Mouse (Mus musculus): ENCODE data around the gene Sh2d6.
A peak's percentile ranks its signal among the peaks of the same experiment; 100 is the strongest.
"Not testable (repeated sequence)": the region's sequence is repeated elsewhere in the genome, so short reads cannot be mapped to it uniquely, and the experiment has no call there.

Sh2d6 gene

GRCm38 (mm10) chr6:72492892-72493291, 28.6 kb downstream of the Sh2d6 start:
- DNase-seq: no peak

- no peak for DNase-seq
Measured at GRCm38 (mm10) chr6:72491151-72491550, 30.4 kb downstream of the Sh2d6 start.

DNA sequence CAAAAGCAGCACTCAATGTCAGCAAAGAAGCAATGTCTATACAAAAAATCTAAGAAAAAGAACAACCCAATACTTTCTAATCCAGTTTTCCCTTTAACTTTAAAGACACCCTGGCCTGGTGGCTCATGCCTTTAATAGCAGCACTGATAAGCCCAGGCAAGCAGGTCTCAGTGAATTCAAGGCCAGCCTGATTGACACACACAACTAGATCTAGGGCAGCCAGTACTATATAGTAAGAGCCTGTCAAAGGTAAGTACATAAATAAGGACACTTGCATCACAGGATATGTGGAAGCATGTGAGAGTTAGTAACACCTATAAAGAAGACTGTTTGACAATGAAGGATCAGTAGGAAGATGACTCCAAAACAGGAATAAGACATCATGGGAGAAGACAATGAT, 32.0 kb downstream of the Sh2d6 start:
- DNase-seq: no peak

DNA sequence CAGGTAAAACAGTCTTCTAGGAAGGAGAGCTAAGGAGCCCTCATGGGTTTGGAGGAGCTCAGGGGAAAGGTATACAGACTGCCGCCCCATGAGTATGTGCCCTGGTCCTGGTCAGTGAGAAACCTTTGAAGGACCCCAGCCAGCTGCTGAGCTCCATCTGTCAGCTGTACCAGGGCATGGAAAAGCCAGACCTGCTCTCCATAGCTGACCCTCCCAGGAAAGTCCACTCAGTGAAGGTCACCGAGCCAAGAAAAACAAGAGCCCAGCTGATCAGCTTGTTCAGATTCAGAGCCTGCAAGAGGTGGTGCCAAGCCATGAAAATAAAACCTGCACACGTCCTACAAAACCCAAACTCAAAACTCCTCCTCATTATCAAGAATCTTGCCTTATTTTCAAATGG, 32.7 kb downstream of the Sh2d6 start:
- DNase-seq: no peak

DNA sequence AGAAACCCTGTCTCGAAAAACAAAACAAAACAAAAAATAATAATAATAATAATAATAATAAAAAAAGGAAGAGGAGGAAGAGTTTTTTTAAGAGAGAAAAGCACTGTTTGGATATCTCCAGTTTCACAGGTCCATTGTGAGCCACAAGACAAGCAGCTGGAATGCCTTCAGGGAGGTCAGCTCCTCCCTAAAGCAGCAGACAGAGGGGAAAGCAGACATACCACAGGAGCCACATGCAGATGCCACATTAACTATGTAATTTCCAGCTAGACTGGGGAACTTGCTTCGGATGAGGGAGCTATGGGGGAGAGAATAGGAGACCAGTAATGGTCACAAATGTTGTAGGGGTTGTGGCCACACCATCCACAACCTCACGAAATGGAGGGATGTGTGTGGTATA, 34.2 kb downstream of the Sh2d6 start:
- DNase-seq: no peak

DNA sequence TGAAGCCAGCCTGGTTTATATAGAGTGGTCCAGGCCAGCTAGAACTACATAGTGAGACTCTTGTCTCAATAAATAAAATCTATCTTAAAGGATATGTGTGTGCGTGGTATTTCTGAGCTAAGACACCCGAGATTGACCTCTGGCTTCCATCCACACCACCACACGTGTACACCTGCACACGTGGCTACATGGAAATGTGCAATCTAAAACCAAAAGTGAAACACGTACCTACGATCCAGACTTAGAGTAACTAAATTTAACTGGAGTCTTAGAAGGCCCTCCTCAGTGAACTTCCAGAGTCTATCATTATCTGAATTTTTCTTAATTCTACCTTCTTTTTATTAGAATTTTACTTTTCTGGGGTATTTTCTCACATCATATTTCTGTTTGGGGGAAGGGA, 35.2 kb downstream of the Sh2d6 start:
- DNase-seq: no peak

DNA sequence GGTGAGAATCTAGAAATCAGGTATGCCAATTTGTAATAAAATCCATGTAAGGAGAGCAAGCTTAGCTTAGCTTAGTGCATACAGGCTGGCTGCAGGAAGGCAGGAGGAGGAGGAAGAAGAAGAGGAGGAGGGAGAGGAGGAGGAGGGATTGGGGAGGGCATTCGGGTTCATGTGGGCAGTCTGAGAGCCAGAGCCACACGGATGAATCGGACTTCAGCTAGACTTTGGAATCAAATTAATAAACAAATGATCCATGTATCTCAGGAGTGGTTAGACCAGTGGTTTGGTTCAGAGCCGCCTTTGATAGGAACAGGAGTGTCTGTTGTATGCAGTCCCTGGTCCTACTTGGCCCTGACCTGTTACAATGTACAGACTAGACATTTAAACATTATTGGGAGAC, 36.6 kb downstream of the Sh2d6 start:
- no peak for DNase-seq

GRCm38 (mm10) chr6:72482156-72482555, 39.4 kb downstream of the Sh2d6 start:
- no peak for DNase-seq

GRCm38 (mm10) chr6:72480422-72480702, 41.1 kb downstream of the Sh2d6 start:
- DNase-seq: no peak

DNA sequence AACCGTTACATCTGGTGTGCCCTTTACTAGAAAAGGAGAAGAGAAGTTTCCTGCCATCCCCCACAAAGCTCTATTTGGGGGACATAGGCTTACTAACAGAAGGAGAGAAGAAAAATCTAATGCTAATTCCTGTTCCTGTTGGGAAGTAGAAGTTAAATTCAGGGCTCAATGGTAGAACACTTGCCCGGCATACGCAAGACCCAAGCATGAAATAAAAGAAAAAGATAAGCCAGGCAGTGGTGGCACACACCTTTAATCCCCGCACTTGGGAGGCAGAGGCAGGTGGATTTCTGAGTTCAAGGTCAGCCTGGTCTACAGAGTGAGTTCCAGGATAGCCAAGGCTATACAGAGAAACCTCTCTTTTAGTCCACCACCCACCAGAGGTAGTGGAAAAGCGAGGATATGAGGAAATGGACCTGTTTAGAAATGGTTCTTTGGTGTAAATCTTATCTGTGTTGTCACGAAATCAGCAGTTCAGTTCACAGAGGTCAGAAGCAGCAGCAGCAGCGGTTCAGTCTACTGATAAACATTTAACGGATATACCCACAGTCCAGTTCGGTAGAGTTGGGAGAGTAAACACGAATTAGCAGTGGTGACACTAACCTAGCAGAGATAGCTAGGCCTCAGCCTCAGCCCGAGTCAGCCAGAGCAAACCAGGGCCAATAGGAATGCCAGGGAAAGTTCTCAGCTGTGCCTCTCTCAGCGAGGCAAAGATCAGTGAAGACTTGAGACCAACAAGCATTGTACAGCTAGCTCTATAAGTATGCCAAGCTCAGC, 41.7 kb downstream of the Sh2d6 start:
- no peak for DNase-seq

GRCm38 (mm10) chr6:72478691-72479090, 42.8 kb downstream of the Sh2d6 start:
- DNase-seq: not testable (repeated sequence)

- DNase-seq: no peak
Measured at GRCm38 (mm10) chr6:72477621-72478020, 43.9 kb downstream of the Sh2d6 start.

DNA sequence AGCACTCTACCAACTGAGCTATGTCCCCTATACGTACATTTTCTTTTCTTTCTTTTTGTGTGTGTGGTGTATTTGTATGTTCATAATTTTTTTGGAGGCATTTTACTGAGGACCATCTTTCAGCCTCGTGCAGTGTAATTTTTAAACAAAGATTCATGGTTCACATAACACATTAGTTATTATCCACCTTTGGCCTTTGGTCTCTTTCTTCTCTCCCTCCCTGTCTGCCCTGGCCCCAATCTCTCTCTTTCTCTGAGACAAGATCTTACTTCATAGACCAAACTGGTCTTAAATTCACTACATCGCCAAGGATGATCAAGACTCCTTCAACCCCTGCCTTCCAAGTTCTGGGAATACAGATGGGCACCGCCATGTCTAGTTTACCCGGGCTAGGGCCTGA, 44.7 kb downstream of the Sh2d6 start:
- no peak for DNase-seq

DNA sequence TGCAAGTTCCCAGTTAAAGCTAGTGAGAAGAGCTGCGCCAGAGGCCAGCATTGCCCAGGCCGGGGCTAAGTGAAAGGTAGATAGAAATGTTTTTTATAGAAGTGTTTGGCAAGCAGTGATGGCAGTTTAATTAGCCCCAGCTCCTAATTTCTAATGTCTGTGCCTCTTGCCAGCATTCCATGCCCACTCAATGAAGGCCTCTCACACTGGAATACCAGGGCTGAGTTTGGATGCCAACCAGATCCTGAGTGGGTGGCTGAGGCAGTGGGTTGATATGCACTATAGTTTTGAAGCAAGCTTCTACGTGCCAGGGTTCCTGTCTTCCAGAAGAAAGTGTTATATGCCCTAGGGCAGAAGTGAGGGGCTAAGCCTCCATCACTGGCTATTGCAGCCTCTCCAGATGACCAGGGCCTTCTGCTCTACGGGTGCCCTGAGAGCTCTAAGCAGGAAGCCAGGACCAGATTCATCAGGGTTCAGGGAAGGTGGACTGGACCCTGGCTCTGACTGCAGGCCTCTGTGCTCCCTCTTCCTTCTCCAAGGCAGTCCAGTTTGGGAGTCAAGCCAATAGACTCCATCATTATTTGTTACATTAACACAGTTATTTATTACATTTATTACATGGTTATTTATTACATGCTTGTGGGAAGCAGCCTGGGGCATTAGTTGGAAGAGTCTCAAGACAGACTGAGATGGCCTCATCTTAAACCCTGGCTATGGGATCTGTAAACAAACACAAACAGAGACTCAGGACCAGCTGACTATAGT, 46.1 kb downstream of the Sh2d6 start:
- DNase-seq: peak; percentile 19

DNA sequence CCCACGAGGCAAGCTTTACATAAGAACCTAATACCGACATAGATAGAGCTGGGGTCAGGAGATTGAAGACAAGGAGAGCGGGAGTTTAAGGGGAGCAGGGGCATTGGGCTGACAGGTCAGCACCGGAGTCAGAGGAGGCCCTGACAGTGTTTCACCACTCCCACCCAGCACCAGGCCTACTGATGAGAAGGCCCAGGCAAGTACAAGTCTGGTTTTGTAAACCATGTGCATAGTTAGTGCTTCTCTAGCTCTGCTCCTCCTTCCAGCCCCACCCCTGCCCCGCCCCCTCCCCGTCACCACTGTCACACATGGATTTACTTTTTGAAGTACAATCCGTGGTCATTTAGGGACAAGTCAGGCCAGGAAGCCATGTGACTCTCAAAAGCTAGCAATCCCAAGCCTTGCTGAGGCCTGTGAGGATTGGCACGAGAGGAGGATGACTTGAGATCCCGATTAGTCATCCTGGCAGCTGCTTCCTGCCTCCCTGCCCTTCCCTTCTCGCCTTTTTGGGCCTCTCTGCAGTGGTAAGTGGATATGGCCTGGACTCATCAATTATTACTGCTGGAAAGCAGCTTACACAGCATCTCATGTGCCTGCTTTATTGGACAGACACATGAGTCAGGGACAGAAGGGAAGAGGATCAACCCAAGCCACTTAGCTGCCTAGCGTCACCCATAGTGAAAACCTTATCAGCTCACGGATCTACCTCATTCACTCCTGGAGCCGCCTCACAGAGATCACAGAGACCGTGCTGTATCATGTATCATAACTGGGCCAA, 48.1 kb downstream of the Sh2d6 start:
- no peak for DNase-seq

DNA sequence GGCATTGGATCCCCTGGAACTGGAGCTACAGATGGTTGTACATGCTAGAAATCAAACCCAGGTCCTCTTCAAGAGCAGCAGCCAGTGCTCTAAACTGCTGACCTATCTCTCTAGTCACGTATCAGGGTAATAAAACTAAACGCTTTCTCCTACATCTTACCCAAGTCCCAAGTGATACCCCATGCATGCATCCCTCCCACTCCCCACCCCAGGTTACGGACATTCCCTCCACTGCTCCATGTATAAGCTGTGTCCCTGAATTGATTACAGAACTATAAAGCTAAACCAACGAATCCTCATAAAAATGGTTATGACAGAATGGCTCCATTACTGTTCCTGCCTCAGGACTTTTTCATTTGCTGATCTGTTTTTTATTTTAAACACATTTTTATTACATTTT, 55.3 kb downstream of the Sh2d6 start:
- DNase-seq: no peak

- no peak for DNase-seq
Measured at GRCm38 (mm10) chr6:72465361-72466157, 55.9 kb downstream of the Sh2d6 start.

All from right cerebral cortex, postnatal 14 days (tissue).